Mouse (Mus musculus) inflammation-experienced regulatory T-cells, adult 6 months (primary cell): ENCODE measurements around the gene Msto1. TPM values are rescaled to one million over a fixed set of nuclear protein-coding genes. Genes with fewer than 3 reads are reported as not detected.
A peak's percentile ranks its signal among the peaks of the same experiment; 100 is the strongest.
"Not testable (repeated sequence)": the region's sequence is repeated elsewhere in the genome, so short reads cannot be mapped to it uniquely, and the experiment has no call there.

Experiments used
- ATAC-seq: one replicate; pipeline ENCODE4 v1.8.0; 2017
- polyA plus RNA-seq, 3 experiments: library from polyadenylated mRNA; unstranded; fragments of 100-300 nt; shearing (Covaris generic); gene quantifications; one replicate each; pipeline ENCODE4 v1.2.1; 2017

Msto1 gene
- polyA plus RNA-seq, result 10 to 100 TPM; 23.3 to 29.4 (median 25.3) TPM

- ATAC-seq, result peak; percentile 99
Observed at GRCm38 (mm10) chr3:88913511-88914383, at the start of gene Msto1. Msto1 (minus strand) TSS chr3:88913999.

- ATAC-seq, result not testable (repeated sequence)
Observed at GRCm38 (mm10) chr3:88963211-88963610, 49.4 kb upstream of the Msto1 start.

- ATAC-seq, result no peak
Observed at GRCm38 (mm10) chr3:88953736-88954135, 39.9 kb upstream of the Msto1 start.

- ATAC-seq, result no peak
Observed at GRCm38 (mm10) chr3:88953246-88953645, 39.4 kb upstream of the Msto1 start.

- ATAC-seq, result no peak
Observed at GRCm38 (mm10) chr3:88951327-88951800, 37.6 kb upstream of the Msto1 start.

- ATAC-seq, result peak; percentile 73
Observed at GRCm38 (mm10) chr3:88950576-88951326, 37.0 kb upstream of the Msto1 start, which contains the start of the genes Ash1l and Dap3. Ash1l (plus strand) TSS chr3:88950622. Dap3 (minus strand) TSS chr3:88951181.

- peak; percentile 74 for ATAC-seq
Observed at GRCm38 (mm10) chr3:88949786-88950575, 36.2 kb upstream of the Msto1 start.

- no peak for ATAC-seq
Observed at GRCm38 (mm10) chr3:88944109-88944508, 30.3 kb upstream of the Msto1 start.

- ATAC-seq, result no peak
Observed at GRCm38 (mm10) chr3:88942316-88942880, 28.6 kb upstream of the Msto1 start.

GRCm38 (mm10) chr3:88939749-88940148 is 25.9 kb upstream of the Msto1 start:
- ATAC-seq, result peak; percentile 69

GRCm38 (mm10) chr3:88939071-88939470 is 25.3 kb upstream of the Msto1 start:
- ATAC-seq, result no peak

- no peak for ATAC-seq
Observed at GRCm38 (mm10) chr3:88929501-88929900, 15.7 kb upstream of the Msto1 start.

- no peak for ATAC-seq
Observed at GRCm38 (mm10) chr3:88925651-88926050, 11.9 kb upstream of the Msto1 start.

GRCm38 (mm10) chr3:88923989-88924591 is 10.3 kb upstream of the Msto1 start:
- no peak for ATAC-seq

- no peak for ATAC-seq
Observed at GRCm38 (mm10) chr3:88921411-88921810, 7.6 kb upstream of the Msto1 start.

GRCm38 (mm10) chr3:88918981-88919380 is 5.2 kb upstream of the Msto1 start:
- no peak for ATAC-seq

GRCm38 (mm10) chr3:88914384-88914810 is 598 bp upstream of the Msto1 start:
- peak; percentile 13 for ATAC-seq

GRCm38 (mm10) chr3:88912585-88912984 is 1.2 kb downstream of the Msto1 start:
- no peak for ATAC-seq

GRCm38 (mm10) chr3:88906393-88907159 is 7.2 kb downstream of the Msto1 start:
- ATAC-seq, result no peak

- ATAC-seq, result no peak
Observed at GRCm38 (mm10) chr3:88905741-88906140, 8.1 kb downstream of the Msto1 start.

GRCm38 (mm10) chr3:88905209-88905608 is 8.6 kb downstream of the Msto1 start:
- ATAC-seq, result no peak
